Mouse (Mus musculus): ENCODE results near the gene Abcg8.

GRCm38 (mm10) chr17:84665053-84665452 is 11.0 kb upstream of the Abcg8 start:
- TF ChIP-seq POLR2A (IDR thresholded peaks at IDR 0.05; ENCODE audit: extremely low read depth, insufficient read depth, low read length) = no peak
- no peak for TF ChIP-seq CTCF (IDR thresholded peaks at IDR 0.05; ENCODE audit: extremely low read depth, insufficient read depth, low read length)
